Mouse (Mus musculus) forebrain, embryonic 11.5 days (tissue): ENCODE measurements at regions not wholly inside any gene's neighbourhood (a gene's known extent, or its start where the extent isn't known, plus 50 kb on each side); places are given as distances from the start of the nearest gene placed in this dataset.

ENCODE experiments used
- ATAC-seq: fragments of 200-750 bp; cut with Nextera tagmentation; replicated peaks from 2 replicates; pipeline ENCODE4 v1.8.0; 2017; ENCODE audit warnings: moderate TSS enrichment; ENCODE audit not compliant: low FRiP score
- DNase-seq: peaks from one replicate; pipeline ENCODE4 v3.0.0-alpha.2; 2017; ENCODE audit warnings: low spot score
- H3K27ac ChIP-seq: fragments of 300-500 bp; sonication (generic); 2 replicates; pipeline ENCODE4 v1.5.1; 2014; ENCODE audit warnings: low read depth, low read length
- H3K27me3 ChIP-seq: fragments of 300-500 bp; sonication (generic); 2 replicates; pipeline ENCODE4 v1.6.1; 2014; ENCODE audit warnings: mild to moderate bottlenecking, low read length, mixed read lengths; ENCODE audit not compliant: control insufficient read depth, insufficient read depth
- H3K36me3 ChIP-seq: fragments of 300-500 bp; sonication (generic); 2 replicates; pipeline ENCODE4 v1.6.1; 2014; ENCODE audit warnings: mild to moderate bottlenecking, low read length, moderate library complexity, mixed read lengths; ENCODE audit not compliant: control insufficient read depth, insufficient read depth
- H3K4me1 ChIP-seq: fragments of 300-500 bp; sonication (generic); replicated peaks from 2 replicates; pipeline ENCODE4 v1.6.1; 2014; ENCODE audit warnings: low read length, mixed read lengths; ENCODE audit not compliant: control insufficient read depth, insufficient read depth
- H3K4me2 ChIP-seq: fragments of 300-500 bp; sonication (generic); 2 replicates; pipeline ENCODE4 v1.6.1; 2014; ENCODE audit warnings: low read depth, mild to moderate bottlenecking, low read length, moderate library complexity, mixed read lengths; ENCODE audit not compliant: severe bottlenecking
- H3K4me3 ChIP-seq: fragments of 300-500 bp; sonication (generic); 2 replicates; pipeline ENCODE4 v1.5.1; 2014; ENCODE audit warnings: low read depth, low read length
- H3K9ac ChIP-seq: fragments of 300-500 bp; sonication (generic); 2 replicates; pipeline ENCODE4 v1.6.1; 2014; ENCODE audit warnings: low read length
- H3K9me3 ChIP-seq: fragments of 300-500 bp; sonication (generic); 2 replicates; pipeline ENCODE4 v1.6.1; 2016; ENCODE audit warnings: low read length, mixed read lengths; ENCODE audit not compliant: control insufficient read depth
- WGBS: fragments of 180-500 bp; shearing (Covaris S2); extraction: QIAGEN DNeasy Blood & Tissue Kit; methylation state at CpG from one replicate; pipeline ENCODE4 v1.1.7; 2014; 5-methylcytosine and 5-hydroxymethylcytosine counted together

DNA sequence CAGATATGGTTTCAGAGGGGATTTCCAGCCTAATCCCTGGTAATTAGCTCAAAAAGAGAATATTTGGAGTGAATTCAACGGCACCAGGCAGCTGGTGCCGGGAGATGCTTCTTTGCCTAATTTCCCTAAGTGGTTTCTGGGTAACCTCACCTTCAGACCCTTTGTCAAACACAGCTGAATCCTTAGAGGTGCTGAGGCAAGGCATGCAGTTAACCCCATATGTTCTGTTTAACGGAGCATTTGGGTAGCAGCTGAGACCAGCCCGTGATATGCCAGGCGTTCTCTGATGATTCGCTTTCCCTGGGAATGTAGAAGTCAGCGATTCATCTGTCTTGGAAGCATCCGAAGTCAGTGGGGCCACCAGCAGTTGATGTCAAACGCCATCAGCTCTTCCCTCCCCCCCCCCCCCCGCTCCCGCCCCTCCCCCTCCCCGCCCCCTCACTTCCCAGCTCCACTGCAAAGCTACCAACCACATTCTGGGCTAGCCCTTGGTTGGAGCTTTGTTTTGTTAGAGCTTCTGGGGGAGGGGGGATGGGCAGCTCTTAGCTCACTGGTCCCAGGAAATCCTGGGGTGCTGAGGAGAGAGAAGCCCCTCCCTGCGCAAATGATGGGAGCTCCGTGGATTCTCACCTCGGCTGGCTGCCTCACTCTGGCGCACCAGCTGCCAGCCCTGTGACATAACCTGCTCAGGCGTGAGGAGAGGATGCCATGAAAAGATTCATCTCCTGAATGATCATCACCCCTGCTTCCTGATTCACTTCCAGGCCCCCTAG is 214.5 kb upstream of the Gm10131 start:
- WGBS, result 0% methylated on average over 14 of the region's 17 CpGs
- ATAC-seq, result peak; percentile 86
- Histone ChIP-seq H3K27ac (peak overlapping the region; percentile 81), H3K9ac (peak overlapping the region; percentile 59), H3K4me2 (peak overlapping the region; percentile 52), H3K27me3 (no peaks in the 10 kb centered on the region), H3K36me3 (no peaks in the 10 kb centered on the region), H3K9me3 (no peaks in the 10 kb centered on the region), H3K4me1 (peaks cover 26% of the 10 kb centered on the region; the same call in 1 of the 2 replicates), H3K4me3 (peak overlapping the region; percentile 26)
- peak; percentile 73 for DNase-seq

- Histone ChIP-seq H3K36me3 (no peaks in the 10 kb centered on the region), H3K9ac (no peak overlapping the region), H3K4me1 (peaks cover 18% of the 10 kb centered on the region; the same call in 1 of the 2 replicates), H3K9me3 (no peaks in the 10 kb centered on the region), H3K27ac (0 out of 2 replicates have a peak overlapping the region, but pooled peaks have one; percentile 1), H3K4me2 (peak overlapping the region; percentile 21; the same call in 1 of the 2 replicates), H3K27me3 (no peaks in the 10 kb centered on the region), H3K4me3 (no peak overlapping the region)
- peak; percentile 59 for DNase-seq
- WGBS, result 14% methylated on average over 6 of the region's 6 CpGs
- ATAC-seq, result peak; percentile 84
Observed at GRCm38 (mm10) chr8:34320158-34320587, 208.6 kb upstream of the Gm10131 start.

DNA sequence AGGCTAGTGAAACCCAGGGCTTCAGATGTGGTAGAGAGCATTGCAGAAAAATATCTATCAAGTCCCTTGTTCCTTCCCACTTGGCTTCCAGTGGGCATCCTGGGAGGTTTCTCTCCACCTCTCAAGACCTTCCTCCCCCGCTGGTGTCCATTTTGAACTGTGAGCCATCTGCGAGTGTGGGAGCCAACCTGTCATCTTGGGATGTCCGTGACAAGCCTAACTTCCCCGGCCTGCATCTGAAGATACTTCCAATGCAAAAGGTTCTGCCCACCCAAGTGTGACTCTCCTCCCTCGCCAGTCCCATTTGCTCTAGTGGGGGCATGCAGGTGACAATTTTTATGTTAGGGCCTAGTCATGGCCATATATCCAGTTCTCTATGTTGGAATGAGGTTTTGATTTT is 208.2 kb upstream of the Gm10131 start:
- ATAC-seq (peak; percentile 55), DNase-seq (no peak)
- H3K27me3 ChIP-seq, result no peaks in the 10 kb centered on the region
- peak overlapping the region; percentile 34; the same call in 1 of the 2 replicates for H3K27ac ChIP-seq
- H3K9me3 ChIP-seq, result no peaks in the 10 kb centered on the region
- no peaks in the 10 kb centered on the region for H3K36me3 ChIP-seq
- H3K4me2 ChIP-seq, result no peak overlapping the region; the same call in 1 of the 2 replicates
- H3K4me1 ChIP-seq, result peaks cover 13% of the 10 kb centered on the region; the same call in 1 of the 2 replicates
- no peak overlapping the region for H3K9ac ChIP-seq
- 77% methylated on average over 5 of the region's 5 CpGs for WGBS
- H3K4me3 ChIP-seq, result no peak overlapping the region

DNA sequence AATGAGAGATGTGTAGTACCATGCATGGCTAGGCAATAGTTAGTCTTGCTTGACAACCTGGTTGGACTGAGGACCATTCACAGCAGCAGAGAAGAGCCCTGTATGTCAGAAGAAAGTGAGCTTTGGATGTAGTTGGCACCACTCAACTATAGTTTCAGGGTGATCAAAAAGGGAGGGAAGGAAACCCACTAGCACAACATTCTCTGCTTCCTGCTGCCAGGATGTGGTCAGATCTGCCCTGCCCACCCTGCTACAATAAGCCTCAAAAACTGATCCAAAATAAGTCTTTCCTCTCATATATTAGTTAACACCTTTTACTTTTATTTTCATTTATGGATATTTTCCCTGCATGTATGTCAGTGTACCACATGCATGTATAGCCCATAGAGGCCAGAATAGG is 203.7 kb upstream of the Gm10131 start:
- Histone ChIP-seq H3K9me3 (no peaks in the 10 kb centered on the region), H3K4me2 (no peak overlapping the region), H3K9ac (no peak overlapping the region)

DNA sequence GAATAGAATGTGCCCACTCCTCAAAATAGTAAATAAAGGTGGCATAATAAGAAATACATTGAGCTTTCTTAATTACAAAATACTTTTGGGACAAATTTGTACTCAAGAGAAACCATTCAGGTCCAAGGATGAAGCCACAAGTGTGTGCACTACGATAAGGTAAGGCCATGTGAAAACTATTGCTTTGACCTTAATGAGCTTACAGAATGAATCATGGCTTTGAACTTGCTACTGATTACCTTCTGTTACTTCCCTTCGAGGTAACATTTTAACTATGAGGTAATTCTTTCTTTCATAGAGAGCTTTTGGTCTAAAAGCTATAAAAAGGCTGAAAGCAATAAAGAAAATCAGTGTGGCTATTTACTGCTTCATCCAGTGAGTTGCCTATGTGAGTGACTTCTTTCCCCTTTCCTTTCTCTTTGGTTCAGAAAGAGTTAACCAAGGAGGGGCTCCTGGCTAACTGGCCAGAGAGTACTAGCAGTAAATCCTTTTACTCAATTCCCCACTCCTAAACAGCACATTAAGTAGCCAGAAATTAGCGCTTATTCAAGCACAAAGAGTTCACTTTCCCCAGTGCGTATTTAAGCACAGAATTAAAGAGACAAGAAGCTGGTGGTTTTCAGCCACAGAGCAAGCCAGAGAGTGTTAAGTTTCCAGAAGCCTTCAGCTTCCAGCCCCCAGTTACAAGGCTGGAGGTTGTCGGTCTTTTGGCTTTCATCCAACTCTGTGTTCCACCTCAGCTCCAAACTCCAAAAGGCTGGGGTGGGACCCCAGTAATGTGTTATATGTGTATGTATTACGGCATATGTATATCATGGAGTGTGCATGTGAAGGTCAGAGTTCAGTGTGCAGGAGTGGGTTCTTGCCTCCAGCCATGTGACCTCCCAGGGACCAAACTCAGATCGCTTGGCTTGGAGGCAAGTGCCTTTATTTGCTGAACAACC is 194.3 kb upstream of the Gm10131 start:
- 50% methylated on average over 7 of the region's 7 CpGs for WGBS
- no peak for ATAC-seq
- H3K9me3 ChIP-seq, result no peaks in the 10 kb centered on the region
- no peaks in the 10 kb centered on the region for H3K27me3 ChIP-seq
- no peak overlapping the region for H3K4me3 ChIP-seq
- DNase-seq, result no peak
- no peak overlapping the region for H3K9ac ChIP-seq
- no peak overlapping the region for H3K4me2 ChIP-seq
- H3K4me1 ChIP-seq, result 0 out of 2 replicates have a peak, but pooled peaks cover 2% of the 10 kb centered on the region
- H3K36me3 ChIP-seq, result no peaks in the 10 kb centered on the region
- no peak overlapping the region for H3K27ac ChIP-seq

More for the DNA sequence above, 203.7 kb upstream of the Gm10131 start:
- DNase-seq (no peak), ATAC-seq (no peak)
- Histone ChIP-seq H3K4me1 (peaks cover 6% of the 10 kb centered on the region; the same call in 1 of the 2 replicates), H3K36me3 (no peaks in the 10 kb centered on the region), H3K27me3 (no peaks in the 10 kb centered on the region), H3K4me3 (no peak overlapping the region), H3K27ac (no peak overlapping the region)

DNA sequence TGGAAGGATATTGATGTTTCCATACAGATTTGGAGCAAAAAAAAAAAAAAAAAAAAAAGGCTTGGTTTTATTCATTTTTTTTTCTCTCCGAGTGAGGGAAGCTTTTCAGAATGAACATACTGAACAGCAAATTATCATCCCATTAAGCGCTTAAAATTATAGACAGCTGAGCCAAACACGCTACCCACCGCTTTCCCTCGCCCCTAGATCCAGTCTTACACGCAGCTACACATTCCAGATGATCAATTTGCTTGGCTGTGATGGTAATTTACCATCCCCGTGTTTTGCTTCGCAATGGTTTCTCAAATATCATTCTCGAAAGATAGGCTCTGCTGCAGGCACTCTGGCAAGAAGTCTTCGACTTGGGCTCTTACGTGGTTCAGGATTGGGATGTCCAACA is 192.3 kb upstream of the Gm10131 start:
- H3K4me1 ChIP-seq, result peaks cover 2% of the 10 kb centered on the region; the same call in 1 of the 2 replicates
- H3K36me3 ChIP-seq, result no peaks in the 10 kb centered on the region
- 89% methylated on average over 11 of the region's 11 CpGs for WGBS

GRCm38 (mm10) chr8:34300331-34300903 is 188.9 kb upstream of the Gm10131 start:
- Histone ChIP-seq H3K27me3 (no peaks in the 10 kb centered on the region), H3K9ac (no peak overlapping the region), H3K36me3 (no peaks in the 10 kb centered on the region), H3K4me1 (no peaks in the 10 kb centered on the region; the same call in 1 of the 2 replicates), H3K9me3 (no peaks in the 10 kb centered on the region), H3K27ac (no peak overlapping the region), H3K4me3 (no peak overlapping the region), H3K4me2 (no peak overlapping the region)
- no peak for DNase-seq
- 70% methylated on average over 15 of the region's 15 CpGs for WGBS
- no peak for ATAC-seq

More for the DNA sequence above, 192.3 kb upstream of the Gm10131 start:
- H3K9me3 ChIP-seq, result no peaks in the 10 kb centered on the region
- ATAC-seq (no peak), DNase-seq (no peak)
- H3K9ac ChIP-seq, result no peak overlapping the region
- H3K27me3 ChIP-seq, result no peaks in the 10 kb centered on the region
- H3K27ac ChIP-seq, result no peak overlapping the region
- no peak overlapping the region for H3K4me2 ChIP-seq
- H3K4me3 ChIP-seq, result no peak overlapping the region

DNA sequence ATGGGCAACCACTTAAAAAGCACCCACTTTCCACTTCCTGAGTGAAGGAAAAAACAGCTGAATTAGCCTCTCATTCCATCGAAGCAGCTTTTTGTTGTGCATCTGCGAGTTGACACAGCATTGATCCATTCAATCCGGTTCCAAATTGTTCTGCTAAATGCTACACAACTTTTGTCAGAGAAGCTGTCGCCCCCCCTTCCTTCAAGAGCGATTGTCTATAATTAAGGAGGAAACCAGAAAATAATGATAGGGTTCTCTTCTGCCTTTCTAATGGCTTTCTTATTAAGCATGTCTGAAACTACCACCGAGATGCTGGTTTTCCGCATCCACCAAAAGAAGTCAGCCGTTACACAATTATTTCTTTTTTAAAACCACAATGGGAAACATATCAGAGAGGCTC is 183.2 kb upstream of the Gm10131 start:
- DNase-seq, result no peak
- Histone ChIP-seq H3K9ac (no peak overlapping the region), H3K36me3 (no peaks in the 10 kb centered on the region), H3K4me2 (no peak overlapping the region), H3K27me3 (no peaks in the 10 kb centered on the region), H3K27ac (no peak overlapping the region), H3K4me3 (no peak overlapping the region), H3K9me3 (no peaks in the 10 kb centered on the region), H3K4me1 (no peaks in the 10 kb centered on the region)
- 82% methylated on average over 8 of the region's 8 CpGs for WGBS
- ATAC-seq, result no peak
